Mouse (Mus musculus) neural tube, embryonic 13.5 days (tissue): ENCODE data around the gene Dera. TPM values are rescaled to one million over a fixed set of nuclear protein-coding genes. Genes with fewer than 3 reads are reported as not detected.

Experiments used
- ATAC-seq: fragments of 200-750 bp; cut with Nextera tagmentation; 2 replicates; pipeline ENCODE4 v1.8.0; 2017; ENCODE audit warnings: low read depth, mild to moderate bottlenecking, moderate TSS enrichment, moderate library complexity
- H3K27ac ChIP-seq: fragments of 300-500 bp; sonication (generic); replicated peaks from 2 replicates; pipeline ENCODE4 v1.5.1; 2015; ENCODE audit warnings: moderate library complexity, mild to moderate bottlenecking, inconsistent platforms
- H3K27me3 ChIP-seq: fragments of 300-500 bp; sonication (generic); 2 replicates; pipeline ENCODE4 v1.6.1; 2015; ENCODE audit warnings: mild to moderate bottlenecking, inconsistent platforms
- H3K36me3 ChIP-seq: fragments of 300-500 bp; sonication (generic); 2 replicates; pipeline ENCODE4 v1.6.1; 2015; ENCODE audit warnings: mild to moderate bottlenecking, inconsistent platforms
- H3K4me1 ChIP-seq: fragments of 300-500 bp; sonication (generic); replicated peaks from 2 replicates; pipeline ENCODE4 v1.6.1; 2015; ENCODE audit warnings: inconsistent platforms
- H3K4me2 ChIP-seq: fragments of 300-500 bp; sonication (generic); 2 replicates; pipeline ENCODE4 v1.6.1; 2015; ENCODE audit warnings: inconsistent platforms, mild to moderate bottlenecking, moderate library complexity
- H3K4me3 ChIP-seq: fragments of 300-500 bp; sonication (generic); 2 replicates; pipeline ENCODE4 v1.5.1; 2015; ENCODE audit warnings: mild to moderate bottlenecking, inconsistent platforms
- H3K9ac ChIP-seq: fragments of 300-500 bp; sonication (generic); 2 replicates; pipeline ENCODE4 v1.6.1; 2015; ENCODE audit warnings: moderate library complexity, mild to moderate bottlenecking, inconsistent platforms
- H3K9me3 ChIP-seq: fragments of 300-500 bp; sonication (generic); 2 replicates; pipeline ENCODE4 v1.6.1; 2016; ENCODE audit warnings: inconsistent platforms
- WGBS: fragments of 180-500 bp; shearing (Covaris S2); methylation state at CpG from one replicate; pipeline ENCODE4 v1.1.7; 2015; 5-methylcytosine and 5-hydroxymethylcytosine counted together
- polyA plus RNA-seq: library from polyadenylated mRNA; unstranded; fragments of >200 nt; fragmentation: Nextera tagmentation; extraction: Ambion mirVana; gene quantifications from 2 replicates; pipeline ENCODE4 v1.2.1, GENCODE M21; 2015

The Dera gene
- polyA plus RNA-seq, 1 experiment from 2014 or later = 17.3 TPM

DNA sequence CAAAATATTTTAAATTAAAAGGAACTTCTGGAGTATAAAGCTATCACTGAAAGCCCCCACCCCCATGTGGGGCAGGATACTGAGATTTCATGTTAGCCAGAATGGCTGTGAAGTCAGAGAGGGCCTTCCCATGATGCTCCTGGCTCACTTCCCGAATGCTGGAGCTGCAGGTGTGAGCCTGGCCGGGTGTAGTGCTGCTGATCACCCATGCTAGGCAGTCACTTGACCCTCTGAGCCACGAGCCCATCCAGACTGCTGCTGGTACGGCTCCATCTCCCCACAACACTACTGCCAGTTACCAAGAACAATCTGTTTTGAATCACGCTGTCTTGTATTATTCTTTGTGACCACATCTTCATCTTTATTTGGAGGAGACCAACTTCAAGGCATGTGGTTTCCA is 68.2 kb downstream of the Dera start:
- Histone ChIP-seq H3K36me3 (no peaks in the 10 kb centered on the region), H3K4me1 (peaks cover 8% of the 10 kb centered on the region), H3K4me2 (no peak overlapping the region), H3K27me3 (no peaks in the 10 kb centered on the region), H3K27ac (no peak overlapping the region), H3K4me3 (no peak overlapping the region), H3K9me3 (no peaks in the 10 kb centered on the region), H3K9ac (no peak overlapping the region)
- ATAC-seq = no peak; the same call in 1 of the 2 replicates
- 83% methylated on average over 5 of the region's 5 CpGs for WGBS

DNA sequence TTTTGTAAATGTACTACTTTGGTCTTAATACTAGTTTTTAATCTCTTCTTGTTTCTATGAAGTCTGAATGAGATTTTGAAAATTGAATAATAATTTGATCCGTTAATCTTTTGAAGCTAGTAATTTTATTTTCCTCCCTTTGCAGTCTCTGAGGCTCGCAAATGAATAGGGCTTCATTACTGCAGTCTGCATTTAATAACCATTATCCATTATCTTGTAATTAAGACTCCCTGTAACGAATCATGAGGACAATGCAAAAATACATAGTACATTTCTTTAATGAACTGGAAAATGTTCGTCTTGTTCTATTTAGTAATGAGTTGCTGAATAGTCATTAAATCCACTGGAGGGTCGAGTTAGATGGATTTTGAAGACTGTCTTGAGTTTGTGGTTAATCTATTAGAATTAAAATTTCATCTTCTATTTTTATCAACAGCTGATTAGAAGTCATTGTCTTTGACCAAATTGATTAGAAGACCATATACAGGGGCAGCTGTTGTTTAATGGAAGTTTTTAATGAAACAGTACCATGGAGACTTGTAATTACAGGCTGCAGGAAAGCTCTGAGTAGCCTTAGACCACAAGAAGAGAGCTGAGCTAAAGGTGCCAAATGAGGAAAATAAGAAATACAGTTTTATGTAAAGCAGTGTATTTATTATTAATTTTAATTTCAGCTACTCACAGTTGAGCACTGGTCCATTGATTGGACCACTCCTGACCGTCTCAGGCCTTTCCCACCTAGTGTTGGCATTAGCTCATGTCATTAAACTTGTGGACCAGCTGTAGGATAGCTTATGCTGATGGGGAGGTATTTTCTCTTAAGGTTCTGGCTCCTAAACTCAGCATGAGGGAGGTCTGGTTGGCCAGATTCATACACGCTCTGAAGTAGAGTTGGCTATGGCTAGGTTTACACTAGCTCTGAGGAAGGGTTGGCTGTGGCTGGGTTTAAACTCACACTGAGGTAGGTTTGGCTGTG is 70.0 kb downstream of the Dera start:
- H3K27ac ChIP-seq = no peak overlapping the region

DNA sequence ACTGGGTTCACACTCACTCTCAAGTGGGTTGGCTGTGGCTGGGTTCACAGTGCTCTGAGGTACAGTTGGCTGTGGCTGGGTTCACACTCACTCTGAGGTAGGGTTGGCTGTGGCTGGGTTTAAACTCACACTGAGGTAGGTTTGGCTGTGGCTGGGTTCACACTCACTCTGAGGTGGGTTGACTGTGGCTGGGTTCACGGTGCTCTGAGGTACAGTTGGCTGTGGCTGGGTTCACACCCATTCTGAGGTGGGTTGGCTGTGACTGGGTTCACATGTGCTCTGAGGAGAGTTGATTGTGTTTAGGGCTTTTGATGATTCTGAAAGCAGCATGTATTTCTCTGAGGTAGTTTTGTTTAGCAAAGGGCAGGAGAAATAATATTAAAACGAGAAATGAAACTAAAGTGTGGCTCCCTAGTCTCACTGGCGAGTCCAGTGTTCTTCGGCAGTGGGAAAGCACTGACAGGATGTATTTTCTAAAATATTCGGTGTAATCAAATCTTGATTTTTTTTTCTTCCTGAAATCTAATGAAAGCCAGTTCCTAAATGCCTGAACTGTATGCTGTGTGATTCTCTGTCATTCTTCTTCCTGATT is 70.8 kb downstream of the Dera start:
- H3K9me3 ChIP-seq = no peaks in the 10 kb centered on the region
- H3K27me3 ChIP-seq = no peaks in the 10 kb centered on the region
- 88% methylated on average over 5 of the region's 5 CpGs for WGBS
- peak; percentile 12; the same call in 1 of the 2 replicates for ATAC-seq
- no peaks in the 10 kb centered on the region for H3K36me3 ChIP-seq
- H3K9ac ChIP-seq = no peak overlapping the region
- H3K4me3 ChIP-seq = no peak overlapping the region
- H3K27ac ChIP-seq = no peak overlapping the region
- peaks cover 8% of the 10 kb centered on the region for H3K4me1 ChIP-seq
- H3K4me2 ChIP-seq = no peak overlapping the region

More for the DNA sequence above, 70.0 kb downstream of the Dera start:
- ATAC-seq = peak; percentile 80
- no peaks in the 10 kb centered on the region for H3K9me3 ChIP-seq
- no peak overlapping the region for H3K9ac ChIP-seq
- H3K27me3 ChIP-seq = no peaks in the 10 kb centered on the region
- no peaks in the 10 kb centered on the region for H3K36me3 ChIP-seq
- H3K4me3 ChIP-seq = no peak overlapping the region
- 43% methylated on average over 7 of the region's 7 CpGs for WGBS
- H3K4me1 ChIP-seq = peaks cover 8% of the 10 kb centered on the region
- H3K4me2 ChIP-seq = no peak overlapping the region

DNA sequence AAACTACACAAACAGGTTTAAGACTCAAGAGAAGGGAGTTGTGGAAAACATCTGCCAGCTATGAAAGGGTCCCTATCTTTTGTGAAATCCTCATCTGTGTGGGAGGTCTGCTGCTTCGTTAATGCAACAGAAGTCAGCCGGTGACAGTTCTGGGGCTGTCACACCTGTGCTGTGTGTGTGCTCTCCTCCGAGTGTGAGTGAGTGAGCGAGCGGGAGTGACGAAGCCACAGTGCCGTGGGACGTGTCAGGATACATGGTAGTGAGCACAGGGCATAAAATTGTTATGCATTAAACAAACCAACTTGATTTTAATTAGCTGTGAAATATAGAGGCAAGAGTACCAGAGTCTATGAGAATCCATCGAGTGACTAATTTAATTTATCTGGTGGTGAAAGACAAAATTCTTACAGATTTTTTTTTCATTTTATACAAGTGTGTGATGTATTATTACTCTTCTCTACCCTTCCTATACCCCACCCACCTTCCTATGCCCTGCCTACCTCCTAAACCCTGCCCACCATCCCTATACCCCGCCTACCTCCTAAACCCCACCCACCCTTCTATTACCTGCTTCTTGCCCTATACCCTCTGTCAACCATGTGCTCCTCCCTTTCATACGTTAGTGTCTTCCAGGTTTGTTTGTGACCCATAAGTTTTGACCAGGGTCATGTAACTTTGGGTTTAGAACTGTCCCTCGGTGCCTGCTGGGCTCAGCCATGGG is 74.9 kb downstream of the Dera start:
- no peaks in the 10 kb centered on the region for H3K9me3 ChIP-seq
- ATAC-seq = no peak
- WGBS = 85% methylated on average over 12 of the region's 12 CpGs

DNA sequence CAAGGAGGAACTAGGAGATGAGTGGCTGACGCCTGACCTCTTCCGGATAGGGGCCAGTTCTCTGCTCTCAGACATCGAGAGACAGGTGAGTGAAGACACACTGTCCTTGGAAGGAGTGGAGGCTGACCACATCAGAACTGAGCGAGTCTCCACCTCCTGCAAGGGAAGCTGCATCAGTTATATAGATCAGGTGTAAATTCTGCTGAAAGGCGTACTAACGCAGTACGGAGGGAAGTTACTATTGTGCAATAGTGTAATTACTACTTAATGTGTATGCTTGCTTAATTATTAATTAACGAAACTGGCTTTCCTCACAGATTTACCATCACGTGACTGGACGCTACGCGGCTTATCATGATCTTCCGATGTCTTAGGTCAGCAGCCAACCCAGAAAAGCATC is 82.5 kb downstream of the Dera start:
- Histone ChIP-seq H3K9ac (no peak overlapping the region), H3K9me3 (no peaks in the 10 kb centered on the region), H3K4me3 (no peak overlapping the region), H3K36me3 (no peaks in the 10 kb centered on the region), H3K27me3 (no peaks in the 10 kb centered on the region), H3K4me2 (no peak overlapping the region), H3K27ac (no peak overlapping the region), H3K4me1 (no peaks in the 10 kb centered on the region)
- 90% methylated on average over 13 of the region's 13 CpGs for WGBS
- ATAC-seq = no peak

More for the DNA sequence above, 74.9 kb downstream of the Dera start:
- Histone ChIP-seq H3K27ac (no peak overlapping the region), H3K27me3 (no peaks in the 10 kb centered on the region), H3K4me2 (no peak overlapping the region), H3K9ac (no peak overlapping the region), H3K4me3 (no peak overlapping the region), H3K36me3 (no peaks in the 10 kb centered on the region), H3K4me1 (no peaks in the 10 kb centered on the region; the same call in none of the 2 replicates)

DNA sequence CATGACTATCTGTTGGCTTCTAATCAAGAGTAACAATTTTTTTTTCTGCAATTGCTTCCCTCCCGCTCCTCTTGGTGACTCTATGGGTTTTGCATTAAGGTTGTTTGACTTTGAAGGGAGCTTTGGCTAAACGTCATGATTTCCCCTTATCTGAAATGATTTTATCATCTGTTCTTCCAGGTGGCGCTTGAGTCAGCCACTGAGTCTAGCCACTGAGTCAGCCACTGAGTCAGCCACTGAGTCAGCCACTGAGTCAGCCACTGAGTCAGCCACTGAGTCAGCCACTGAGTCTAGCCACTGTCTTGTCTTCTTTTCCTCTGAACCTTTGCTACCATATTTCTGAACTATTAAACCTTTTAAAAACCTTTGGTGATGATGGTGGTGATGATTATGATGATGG is 89.0 kb downstream of the Dera start:
- H3K36me3 ChIP-seq = no peaks in the 10 kb centered on the region
- no peaks in the 10 kb centered on the region for H3K9me3 ChIP-seq
- WGBS = 91% methylated on average over 3 of the region's 3 CpGs
- no peak overlapping the region for H3K9ac ChIP-seq
- no peak overlapping the region for H3K27ac ChIP-seq
- no peaks in the 10 kb centered on the region for H3K27me3 ChIP-seq
- ATAC-seq = no peak
- no peaks in the 10 kb centered on the region for H3K4me1 ChIP-seq
- no peak overlapping the region for H3K4me2 ChIP-seq
- no peak overlapping the region for H3K4me3 ChIP-seq

DNA sequence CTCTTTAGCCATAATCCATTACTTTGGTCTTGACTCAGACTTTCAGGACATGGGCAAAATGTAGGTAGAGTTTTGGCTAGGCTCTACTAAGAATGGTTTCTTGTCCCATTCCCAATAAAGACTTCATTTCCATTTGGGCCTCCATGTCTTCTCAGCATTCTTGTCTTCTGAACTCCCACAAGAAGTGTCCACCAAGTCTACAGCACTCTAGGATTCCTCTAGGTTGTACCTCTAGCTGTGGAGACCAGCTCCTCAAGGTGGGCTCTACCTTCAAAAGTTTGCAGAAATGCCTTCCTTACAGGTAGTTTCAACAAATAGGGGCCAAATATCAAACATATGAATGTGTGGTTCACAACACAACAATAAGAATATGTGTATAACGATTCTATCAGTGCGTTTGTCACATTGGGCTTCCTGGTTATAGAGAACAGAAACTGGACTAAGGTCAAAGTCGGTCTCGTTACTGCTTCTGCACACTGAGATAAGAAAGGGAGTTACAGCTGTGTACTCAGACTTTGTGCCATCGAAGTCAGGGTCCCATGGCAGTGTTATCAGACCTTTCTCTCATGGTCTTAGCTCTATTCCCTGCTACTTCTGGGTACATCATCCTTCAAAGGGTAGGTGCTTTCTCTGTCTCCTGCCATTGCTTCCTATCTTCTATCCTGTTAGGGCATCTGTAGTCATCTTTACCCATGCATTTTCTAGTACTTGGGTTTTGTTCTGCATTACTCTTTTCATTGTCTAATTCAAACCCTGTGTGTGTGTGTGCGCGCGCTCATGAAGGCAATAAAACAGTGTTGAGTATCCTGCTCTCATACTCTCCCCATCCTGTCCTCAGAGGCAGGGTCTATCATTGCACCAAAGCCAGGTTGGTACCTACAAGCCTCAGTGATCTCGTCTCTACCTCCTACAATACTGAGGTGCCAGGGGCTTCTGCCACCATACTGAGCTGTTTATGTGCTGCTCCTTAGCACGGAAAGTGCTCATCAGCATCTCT is 103.2 kb downstream of the Dera start:
- no peak for ATAC-seq
- no peaks in the 10 kb centered on the region for H3K36me3 ChIP-seq
- WGBS = 92% methylated on average over 10 of the region's 10 CpGs

DNA sequence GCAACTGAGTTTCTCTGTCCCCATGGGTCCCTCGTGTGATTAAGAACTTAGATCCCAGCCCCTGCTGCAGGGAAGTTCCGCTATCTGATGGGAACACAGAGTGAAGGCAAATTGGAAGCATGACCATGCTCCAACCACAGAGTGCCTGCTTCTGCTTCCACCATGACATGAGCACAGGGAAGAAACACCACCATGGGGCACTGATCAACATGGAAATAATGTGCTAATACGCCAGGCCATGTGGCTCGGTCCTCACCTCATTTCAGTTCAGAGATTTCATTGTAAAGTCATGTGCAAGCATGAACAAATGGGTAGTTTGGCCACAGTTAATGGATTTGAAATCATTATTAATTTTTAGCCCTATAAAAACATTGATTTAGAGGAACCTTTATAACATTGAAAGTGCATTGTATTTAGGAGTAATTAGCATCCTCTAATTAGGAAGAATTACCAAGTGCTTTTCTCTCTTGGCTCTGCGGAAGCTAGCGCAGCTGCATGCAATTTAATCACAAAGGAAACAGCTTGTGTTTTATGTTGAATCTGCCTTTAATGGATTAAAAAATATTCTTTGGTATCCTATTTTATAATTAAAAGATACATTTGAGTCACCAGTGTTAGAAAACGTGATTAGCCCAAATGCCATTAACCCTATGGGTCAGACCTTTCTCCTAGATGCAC is 115.7 kb downstream of the Dera start:
- 70% methylated on average over 7 of the region's 7 CpGs for WGBS
- no peak overlapping the region for H3K9ac ChIP-seq
- H3K27me3 ChIP-seq = no peaks in the 10 kb centered on the region
- H3K9me3 ChIP-seq = peaks cover 10% of the 10 kb centered on the region; the same call in 1 of the 2 replicates
- H3K4me2 ChIP-seq = no peak overlapping the region
- ATAC-seq = 0 out of 2 replicates have a peak, but pooled peaks have one; percentile 56
- no peak overlapping the region for H3K4me3 ChIP-seq
- H3K36me3 ChIP-seq = no peaks in the 10 kb centered on the region
- H3K27ac ChIP-seq = no peak overlapping the region
- H3K4me1 ChIP-seq = no peaks in the 10 kb centered on the region

More for the DNA sequence above, 103.2 kb downstream of the Dera start:
- H3K9ac ChIP-seq = no peak overlapping the region
- H3K4me3 ChIP-seq = no peak overlapping the region
- H3K9me3 ChIP-seq = peaks cover 11% of the 10 kb centered on the region; the same call in 1 of the 2 replicates
- no peaks in the 10 kb centered on the region for H3K4me1 ChIP-seq
- H3K27ac ChIP-seq = no peak overlapping the region
- no peak overlapping the region for H3K4me2 ChIP-seq
- H3K27me3 ChIP-seq = no peaks in the 10 kb centered on the region

DNA sequence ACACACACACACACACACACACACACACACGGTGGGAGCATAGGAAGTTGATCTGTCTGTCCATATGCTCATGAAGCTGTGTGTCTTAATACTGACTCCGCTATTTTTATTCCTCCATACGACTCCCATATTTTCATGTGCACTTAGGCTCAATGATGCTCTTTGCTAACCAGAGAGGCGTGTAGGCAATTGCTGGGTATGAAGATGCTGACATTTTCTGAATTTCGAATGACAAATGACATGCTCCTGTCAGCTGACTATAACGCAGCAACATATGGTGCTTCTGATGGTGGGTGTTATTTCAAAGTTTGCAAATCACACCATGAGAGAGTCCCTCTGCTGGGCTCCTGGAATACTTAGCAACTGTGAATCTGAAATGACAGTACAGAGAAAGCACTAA is 116.3 kb downstream of the Dera start:
- 0 out of 2 replicates have a peak, but pooled peaks have one; percentile 19 for ATAC-seq

DNA sequence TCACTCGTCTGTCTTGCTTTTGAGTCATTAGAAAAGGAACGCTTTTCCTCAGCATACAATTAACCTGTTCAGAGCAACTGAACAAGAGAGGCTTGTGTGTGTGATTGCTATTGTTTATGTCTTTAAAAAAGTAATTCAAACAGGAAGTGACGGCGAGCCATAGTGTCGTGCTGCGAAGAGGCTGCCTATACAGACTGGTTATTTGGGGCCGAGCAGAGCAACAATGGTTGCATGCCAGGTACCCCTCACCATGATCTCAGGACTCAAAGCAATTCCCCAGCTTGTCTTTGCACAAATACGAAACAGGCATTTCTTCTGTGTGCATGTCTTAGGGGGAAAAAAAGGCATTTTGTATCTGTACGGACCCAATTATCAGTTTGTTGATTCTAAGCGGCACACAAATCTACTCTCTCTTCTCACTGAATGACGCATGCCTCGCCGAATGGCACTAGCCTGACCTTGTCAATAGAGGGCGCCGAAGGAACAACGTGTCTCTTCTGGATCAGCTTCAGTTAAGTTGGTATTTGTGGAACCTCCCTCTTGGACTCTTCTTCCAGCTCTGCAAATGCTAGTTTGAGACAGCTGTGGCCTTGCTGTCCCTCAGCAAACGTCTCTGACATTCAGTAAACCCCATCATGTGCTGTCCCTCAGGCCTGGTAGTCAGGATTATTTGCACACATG is 117.8 kb downstream of the Dera start:
- H3K27me3 ChIP-seq = no peaks in the 10 kb centered on the region
- WGBS = 38% methylated on average over 17 of the region's 17 CpGs
- 0 out of 2 replicates have a peak overlapping the region, but pooled peaks have one; percentile 0 for H3K4me2 ChIP-seq
- no peak overlapping the region for H3K4me3 ChIP-seq
- no peaks in the 10 kb centered on the region for H3K4me1 ChIP-seq
- H3K9ac ChIP-seq = no peak overlapping the region
- H3K9me3 ChIP-seq = peaks cover 10% of the 10 kb centered on the region; the same call in 1 of the 2 replicates
- H3K27ac ChIP-seq = no peak overlapping the region
- no peaks in the 10 kb centered on the region for H3K36me3 ChIP-seq
- ATAC-seq = 0 out of 2 replicates have a peak, but pooled peaks have one; percentile 36

More for the DNA sequence above, 116.3 kb downstream of the Dera start:
- H3K27me3 ChIP-seq = no peaks in the 10 kb centered on the region
- peaks cover 10% of the 10 kb centered on the region; the same call in 1 of the 2 replicates for H3K9me3 ChIP-seq
- no peaks in the 10 kb centered on the region for H3K4me1 ChIP-seq
- H3K36me3 ChIP-seq = no peaks in the 10 kb centered on the region
- no peak overlapping the region for H3K4me3 ChIP-seq
- no peak overlapping the region for H3K9ac ChIP-seq
- no peak overlapping the region for H3K27ac ChIP-seq
- no peak overlapping the region for H3K4me2 ChIP-seq
- 79% methylated on average over 6 of the region's 6 CpGs for WGBS
